Mouse (Mus musculus): ENCODE results near the gene Prnd. TPM values are rescaled to one million over a fixed set of nuclear protein-coding genes. Genes with fewer than 3 reads are reported as not detected.

The Prnd gene
- 1 to 10 TPM; 2.0 to 2.1 TPM for total RNA-seq (2021)
- long read RNA-seq, experiment 1 = 0 reads
- long read RNA-seq, experiment 2, partial matches to known transcripts = 0 of 9 reads
- long read RNA-seq, experiment 2, other reads (novel, unspliced or antisense) = 2 of 9 reads

DNA sequence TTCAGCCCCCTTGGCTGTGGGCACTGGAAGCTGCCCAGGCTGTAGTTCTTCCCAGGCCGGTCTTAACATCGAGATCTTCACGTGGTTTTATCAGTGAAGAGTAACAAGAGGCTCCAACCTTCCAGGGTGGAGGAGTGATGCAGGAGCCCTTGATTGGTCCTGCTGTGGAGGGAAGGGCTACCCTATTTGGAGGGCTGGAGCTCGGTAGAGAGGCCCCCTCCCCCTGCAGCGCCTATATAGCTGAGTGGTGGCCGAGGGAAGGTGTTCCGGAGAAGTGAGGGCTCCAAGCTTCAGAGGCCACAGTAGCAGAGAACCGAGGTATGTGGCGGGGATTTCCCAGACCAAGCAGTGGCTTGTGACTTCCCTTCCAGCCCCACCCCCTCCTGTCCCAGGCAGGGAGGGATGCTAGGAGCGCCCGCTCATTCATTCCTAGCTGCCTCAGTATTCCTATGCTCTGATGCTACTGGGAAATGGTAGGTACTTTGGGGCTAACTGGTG, at the start of gene Prnd:
TSS of gene Prnd (plus strand) at position 264 of the 498 bp plus-strand sequence.
- DNase-seq (ENCODE audit: low spot score in 2 of 2) = peak in 1 of 2 experiments; percentile 0

GRCm38 (mm10) chr2:131902423-131902822, 48.2 kb upstream of the Prnd start:
- no peak for DNase-seq (ENCODE audit: low spot score in 2 of 2)

- DNase-seq (ENCODE audit: low spot score in 2 of 2) = no peak
Measured at GRCm38 (mm10) chr2:131902867-131903266, 47.8 kb upstream of the Prnd start.

DNA sequence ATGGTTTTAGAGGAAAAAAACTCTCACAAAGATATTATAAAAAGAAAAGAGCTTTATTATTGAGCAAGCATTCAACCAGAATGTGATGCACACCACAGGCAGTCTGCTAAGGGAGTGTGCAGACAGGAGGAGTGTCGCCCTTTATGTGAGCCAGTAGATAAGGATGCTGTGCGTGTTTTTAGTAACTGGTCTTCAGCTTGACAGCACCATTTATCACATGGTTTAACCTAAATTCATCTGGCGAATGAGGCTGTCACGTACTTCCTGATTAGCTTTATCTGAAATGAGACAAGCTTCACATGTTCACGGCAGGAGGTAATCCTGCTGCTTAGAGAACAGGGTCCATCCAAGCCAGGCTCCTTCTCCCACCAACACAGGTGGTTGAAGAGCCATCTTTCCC, 45.6 kb upstream of the Prnd start:
- DNase-seq (ENCODE audit: low spot score in 2 of 2) = no peak

DNA sequence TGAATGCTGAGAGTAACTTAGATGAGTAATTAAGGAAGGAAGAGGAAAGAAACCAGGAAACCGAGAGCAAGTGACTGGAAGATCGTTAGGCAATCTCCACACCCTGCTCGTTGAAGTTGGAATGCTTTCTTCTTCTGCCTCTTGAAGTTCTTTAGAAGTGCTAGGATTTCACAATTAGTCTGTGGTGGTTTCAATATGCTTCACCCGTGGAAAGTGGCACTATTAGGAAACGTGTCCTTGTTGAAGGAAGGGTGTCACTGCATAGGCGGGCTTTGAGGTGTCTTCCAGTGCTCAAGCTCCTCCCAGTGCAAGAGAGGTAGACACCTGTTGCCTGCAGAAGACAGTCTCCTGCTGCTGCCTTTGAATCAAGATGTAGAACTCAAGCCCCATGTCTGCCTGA, 44.9 kb upstream of the Prnd start:
- DNase-seq (ENCODE audit: low spot score in 2 of 2) = no peak

- no peak for DNase-seq (ENCODE audit: low spot score in 2 of 2)
Measured at GRCm38 (mm10) chr2:131906266-131906665, 44.4 kb upstream of the Prnd start.

GRCm38 (mm10) chr2:131906846-131907245, 43.8 kb upstream of the Prnd start:
- no peak for DNase-seq (ENCODE audit: low spot score in 2 of 2)

DNA sequence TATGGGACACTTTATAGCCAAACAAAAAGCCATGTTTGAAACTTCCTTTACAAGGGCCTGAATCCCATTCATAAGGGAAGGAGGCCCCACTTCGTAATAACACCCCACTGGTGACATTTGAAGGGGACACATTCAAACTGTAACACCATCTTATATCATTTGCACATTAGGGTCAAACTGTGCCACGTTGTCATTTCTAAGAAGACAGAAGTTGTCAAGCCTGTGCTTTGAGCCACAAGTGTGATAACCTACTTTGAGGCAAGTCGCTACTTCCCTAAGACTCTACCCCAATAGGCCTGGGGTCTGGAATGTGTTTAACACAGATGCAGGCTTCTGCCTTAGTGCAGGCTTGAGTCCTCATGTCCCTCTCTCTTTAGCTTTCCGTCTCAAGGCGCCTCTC, 43.4 kb upstream of the Prnd start:
- no peak for DNase-seq (ENCODE audit: low spot score in 2 of 2)

DNA sequence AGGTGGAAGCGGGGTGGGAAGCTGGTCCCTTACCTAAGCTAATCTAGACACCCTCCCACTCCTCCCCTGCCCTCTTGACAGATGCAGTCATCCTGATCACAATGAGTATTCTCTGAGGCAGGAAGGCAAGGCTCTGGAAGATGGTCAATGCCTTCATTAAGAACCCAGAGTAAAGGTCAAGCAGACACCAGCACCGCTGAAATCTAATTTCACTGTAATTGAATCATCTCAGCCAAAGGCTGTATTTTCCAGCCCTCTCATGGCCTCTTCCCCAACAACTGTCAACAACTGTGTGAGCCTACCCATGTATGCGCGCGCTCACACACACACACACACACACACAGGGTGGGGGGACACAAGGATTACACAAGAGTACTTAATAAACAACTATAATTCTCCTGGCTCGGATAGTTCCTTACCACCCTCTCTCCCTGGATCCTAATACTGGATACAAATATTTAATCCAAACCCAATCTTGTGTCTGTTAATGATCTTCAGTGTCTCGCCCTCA, 42.3 kb upstream of the Prnd start:
- DNase-seq (ENCODE audit: low spot score in 2 of 2) = no peak

GRCm38 (mm10) chr2:131908906-131909305, 41.8 kb upstream of the Prnd start:
- no peak for DNase-seq (ENCODE audit: low spot score in 2 of 2)

DNA sequence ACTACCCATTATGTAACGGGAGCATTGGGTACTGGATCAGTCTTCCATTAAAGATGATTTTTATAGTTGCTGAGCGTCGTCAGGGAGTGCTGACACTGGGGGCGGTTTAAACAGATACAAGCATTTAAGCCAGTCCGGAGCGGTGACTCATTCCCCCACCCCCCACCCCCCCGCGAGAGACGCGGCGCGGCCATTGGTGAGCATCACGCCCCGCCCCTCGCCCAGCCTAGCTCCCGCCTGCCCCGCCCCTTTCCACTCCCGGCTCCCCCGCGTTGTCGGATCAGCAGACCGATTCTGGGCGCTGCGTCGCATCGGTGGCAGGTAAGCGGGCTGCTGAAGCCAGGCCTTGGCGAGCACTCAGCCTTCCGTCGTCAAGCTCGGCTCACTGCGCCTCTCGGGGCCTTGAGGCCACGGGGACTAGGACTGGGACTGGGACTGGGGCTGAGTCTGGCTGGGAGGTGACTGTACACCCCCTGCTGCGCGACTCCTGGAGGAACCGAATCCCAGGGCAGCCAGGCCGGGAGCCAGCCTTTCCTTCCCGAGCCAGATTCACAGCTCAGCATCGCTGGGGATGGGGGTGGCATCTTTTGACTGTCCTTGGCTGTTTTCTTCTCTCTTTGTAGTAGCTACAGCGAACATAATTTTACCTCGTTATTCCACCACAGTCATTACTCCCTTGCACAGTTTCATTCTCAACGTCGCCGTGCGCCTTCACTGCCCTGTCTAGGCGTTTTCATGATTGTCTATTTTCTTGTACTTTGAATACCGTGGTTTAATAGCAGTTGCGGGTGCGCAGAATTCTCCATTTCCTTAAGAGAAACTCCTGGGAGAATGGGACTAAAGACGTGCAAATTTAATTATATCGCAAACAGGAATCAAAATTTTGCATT, 40.7 kb upstream of the Prnd start, which contains the start of the genes Prnp and Prn:
TSS of gene Prnp (plus strand) at position 246 of the 890 bp plus-strand sequence.
TSS of gene Prn (plus strand) at position 275 of the 890 bp plus-strand sequence.
- DNase-seq (ENCODE audit: low spot score in 2 of 2) = peak; percentile 88 to 92

DNA sequence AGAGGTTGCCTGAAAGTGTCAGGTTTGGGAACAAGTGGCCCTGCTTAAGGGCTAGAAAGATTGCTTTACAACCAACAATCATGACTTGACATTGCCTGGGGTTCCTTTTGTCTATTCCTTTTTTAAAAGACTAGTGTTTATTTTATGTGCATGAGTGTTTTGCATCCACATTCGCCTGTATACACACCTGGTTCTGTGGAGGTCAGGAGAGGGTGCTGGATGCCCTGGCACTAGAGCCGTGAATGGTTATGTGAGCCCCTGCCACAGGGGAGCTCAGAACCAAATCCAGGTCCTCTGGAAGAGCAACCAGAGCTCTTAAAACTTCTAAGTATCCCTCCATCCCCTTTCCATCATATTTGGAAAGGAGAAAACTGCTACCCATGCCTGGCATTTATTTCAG, 39.8 kb upstream of the Prnd start:
- DNase-seq (ENCODE audit: low spot score in 2 of 2) = no peak

- DNase-seq (ENCODE audit: low spot score in 2 of 2) = no peak
Measured at GRCm38 (mm10) chr2:131911341-131911740, 39.3 kb upstream of the Prnd start.

DNA sequence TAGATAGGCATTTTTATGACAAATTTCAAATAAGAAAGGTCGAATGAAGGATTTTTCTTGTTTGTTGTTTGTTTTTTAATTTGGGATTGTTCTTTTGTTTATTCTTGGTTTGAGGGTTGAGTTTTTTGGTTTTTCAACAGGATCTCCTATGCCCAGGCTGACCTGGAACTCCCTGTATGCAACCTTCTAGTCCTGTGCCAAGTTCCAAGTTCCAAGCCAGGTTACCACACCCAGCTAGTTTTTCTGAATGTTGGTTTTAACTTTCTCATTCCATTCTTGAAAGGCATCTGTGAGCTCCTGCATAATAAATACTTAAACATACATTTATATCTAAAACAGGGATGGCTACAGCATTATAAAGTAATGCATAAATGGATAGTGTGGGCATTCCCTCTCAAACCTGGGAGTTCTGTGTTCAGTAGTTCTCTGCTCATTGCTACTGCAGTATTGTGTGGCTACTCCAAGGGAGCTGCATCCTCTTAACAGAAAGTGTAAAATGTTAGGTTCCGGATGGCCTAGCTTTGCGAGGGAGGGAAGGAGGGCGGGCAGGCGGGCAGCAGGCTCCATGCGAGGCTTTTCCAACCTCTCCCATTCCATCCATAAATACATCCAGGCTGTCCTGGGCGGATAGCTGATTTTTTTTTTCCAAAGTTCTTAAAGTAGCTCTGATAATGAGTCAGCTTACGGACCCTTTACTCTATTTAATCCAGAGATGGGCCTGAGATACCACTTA, 38.0 kb upstream of the Prnd start:
- no peak for DNase-seq (ENCODE audit: low spot score in 2 of 2)

DNA sequence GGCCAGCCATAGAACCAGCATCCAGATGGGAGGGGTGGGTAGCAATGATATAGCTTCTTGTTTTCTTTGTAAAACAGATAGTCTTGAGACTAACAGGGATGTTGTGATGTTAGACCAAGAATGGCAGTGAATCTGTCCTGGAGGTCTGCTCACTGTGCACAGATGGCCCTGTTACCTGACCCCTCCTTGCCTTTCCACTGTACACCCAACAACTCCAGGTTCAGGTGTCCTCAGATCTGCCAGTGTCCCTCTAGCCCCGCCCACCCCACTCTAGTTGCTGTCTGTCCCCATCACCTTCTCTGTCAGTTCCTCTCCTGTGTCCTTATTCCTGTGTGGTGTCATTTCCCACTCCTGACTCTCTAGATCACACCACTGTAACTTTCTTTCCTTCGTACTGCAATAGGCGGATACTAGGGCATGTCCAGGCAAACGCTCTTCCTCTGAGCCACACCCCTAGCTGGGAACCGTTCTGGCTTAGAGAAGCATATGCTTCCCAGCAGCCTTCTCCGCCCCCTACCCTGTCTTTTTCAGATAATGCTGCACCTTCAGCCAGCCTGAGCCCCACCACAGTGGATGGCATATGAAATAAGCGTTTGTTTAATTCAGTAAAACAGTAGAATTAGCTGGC, 18.3 kb upstream of the Prnd start:
- no peak for DNase-seq (ENCODE audit: low spot score in 2 of 2)

GRCm38 (mm10) chr2:131933013-131933412, 17.6 kb upstream of the Prnd start:
- no peak for DNase-seq (ENCODE audit: low spot score in 2 of 2)

GRCm38 (mm10) chr2:131933598-131933997, 17.1 kb upstream of the Prnd start:
- no peak for DNase-seq (ENCODE audit: low spot score in 2 of 2)

DNA sequence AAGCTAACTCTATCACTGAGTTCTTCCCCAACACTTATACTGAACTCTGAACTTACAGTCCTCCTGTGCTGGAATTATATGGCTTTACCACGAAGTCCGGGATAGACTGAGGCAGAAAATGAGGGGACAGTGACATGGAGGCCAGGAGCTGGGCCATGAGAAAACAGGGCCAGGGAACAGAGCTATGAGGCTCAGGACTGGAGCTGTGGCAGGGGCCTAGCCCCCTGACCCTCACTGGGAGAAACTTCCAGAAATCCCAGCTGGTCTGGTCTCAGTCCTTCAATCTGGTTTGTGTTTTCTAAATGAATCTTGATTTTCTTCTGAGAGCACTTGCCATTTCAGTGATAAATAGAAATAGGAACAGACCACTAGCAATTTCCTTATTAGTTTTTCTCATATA, 16.4 kb upstream of the Prnd start:
- DNase-seq (ENCODE audit: low spot score in 2 of 2) = no peak

- no peak for DNase-seq (ENCODE audit: low spot score in 2 of 2)
Measured at GRCm38 (mm10) chr2:131935390-131936105, 15.1 kb upstream of the Prnd start.

- DNase-seq (ENCODE audit: low spot score in 2 of 2) = no peak
Measured at GRCm38 (mm10) chr2:131936410-131936809, 14.3 kb upstream of the Prnd start.

Data from layer of hippocampus, postnatal 14 days (tissue).